Mouse (Mus musculus) embryonic fibroblast, embryonic 13.5 days (primary cell): ENCODE measurements around the gene Rabgap1l. TPM values are rescaled to one million over a fixed set of nuclear protein-coding genes. Genes with fewer than 3 reads are reported as not detected.
A peak's percentile ranks its signal among the peaks of the same experiment; 100 is the strongest.

Experiments
- H3K27ac ChIP-seq: 2 replicates; pipeline ENCODE4 v1.5.1; 2012; ENCODE audit warnings: low read length, control low read depth, inconsistent platforms; ENCODE audit not compliant: insufficient read depth
- H3K4me1 ChIP-seq: 2 replicates; pipeline ENCODE4 v1.6.1; 2011; ENCODE audit warnings: low read length; ENCODE audit not compliant: control insufficient read depth, insufficient read depth
- H3K4me3 ChIP-seq: 2 replicates; pipeline ENCODE4 v1.5.1; 2011; ENCODE audit warnings: mild to moderate bottlenecking, control low read depth, low read length; ENCODE audit not compliant: insufficient read depth
- CTCF ChIP-seq: IDR thresholded peaks from 2 replicates; pipeline ENCODE4 v1.5.1; 2011; ENCODE audit warnings: mild to moderate bottlenecking, control low read depth, low read length, moderate library complexity, borderline replicate concordance; ENCODE audit not compliant: insufficient read depth
- POLR2A ChIP-seq: IDR thresholded peaks from 2 replicates; pipeline ENCODE4 v1.6.1; 2011; ENCODE audit warnings: low read depth, mild to moderate bottlenecking, control low read depth, low read length, moderate library complexity
- polyA plus RNA-seq: library from polyadenylated mRNA; stranded (reverse); fragments of >200 nt; gene quantifications from 2 replicates; pipeline ENCODE4 v1.2.4, GENCODE M21; 2011; ENCODE audit warnings: low read depth; ENCODE audit not compliant: missing spikeins, insufficient read length

Gene Rabgap1l
- polyA plus RNA-seq, 1 experiment: 43.2 TPM

DNA sequence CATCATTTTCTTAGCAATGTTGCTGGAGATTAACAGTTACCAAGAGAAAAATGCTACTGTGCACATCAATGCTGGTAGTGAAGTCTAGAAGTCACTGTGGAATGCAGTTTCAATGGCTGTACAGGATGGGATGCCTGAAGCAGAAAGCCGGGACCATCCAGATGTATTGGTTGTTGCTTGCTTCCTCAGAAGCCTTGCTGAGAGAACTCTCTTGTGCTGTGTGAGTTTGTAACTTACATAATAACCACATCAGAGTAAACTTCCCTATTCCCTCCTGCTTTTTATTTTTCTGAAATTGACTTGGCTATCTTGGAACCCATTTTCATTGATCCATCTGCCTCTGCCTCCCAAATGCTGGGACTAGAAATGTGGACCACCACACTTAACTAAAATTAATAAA, 383.9 kb downstream of the Rabgap1l start:
- Histone ChIP-seq H3K4me1 (peaks cover 2% of the 10 kb centered on the region; the same call in 1 of the 2 replicates), H3K4me3 (no peak overlapping the region), H3K27ac (no peak overlapping the region)
- TF ChIP-seq POLR2A (no peak), CTCF (no peak)

- Histone ChIP-seq H3K4me3 (no peak overlapping the region), H3K4me1 (peaks cover 2% of the 10 kb centered on the region; the same call in 1 of the 2 replicates), H3K27ac (no peak overlapping the region)
- no peak for TF ChIP-seq CTCF
- no peak for TF ChIP-seq POLR2A
These were observed 384.6 kb downstream of the Rabgap1l start for GRCm38 (mm10) chr1:160408302-160408897.

GRCm38 (mm10) chr1:160399428-160399827, 393.6 kb downstream of the Rabgap1l start:
- no peaks in the 10 kb centered on the region for H3K4me1 ChIP-seq
- no peak for TF ChIP-seq POLR2A
- TF ChIP-seq CTCF: no peak
- H3K4me3 ChIP-seq: no peak overlapping the region
- no peak overlapping the region for H3K27ac ChIP-seq

DNA sequence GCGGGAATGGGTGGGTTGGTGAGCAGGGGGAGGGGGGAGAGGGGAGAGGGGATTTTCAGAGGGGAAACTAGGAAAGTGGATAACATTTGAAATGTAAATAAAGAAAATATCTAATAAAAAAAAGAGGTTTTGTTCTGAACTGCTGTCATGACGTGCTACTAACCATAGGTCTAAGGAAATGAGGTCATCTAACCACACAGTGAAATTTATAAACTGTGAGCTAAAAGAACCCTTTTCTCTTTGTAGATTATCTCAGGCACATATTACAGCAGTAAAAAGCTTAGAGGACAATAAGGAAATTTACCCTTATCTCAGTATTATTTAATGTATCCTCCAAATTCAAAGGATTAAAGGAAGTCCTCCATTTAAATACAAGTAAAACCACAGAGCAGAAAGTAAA, 396.0 kb downstream of the Rabgap1l start:
- no peaks in the 10 kb centered on the region for H3K4me1 ChIP-seq
- no peak overlapping the region for H3K4me3 ChIP-seq
- TF ChIP-seq CTCF: no peak
- no peak overlapping the region for H3K27ac ChIP-seq

- no peak overlapping the region for H3K4me3 ChIP-seq
- H3K4me1 ChIP-seq: no peaks in the 10 kb centered on the region
- H3K27ac ChIP-seq: no peak overlapping the region
- TF ChIP-seq CTCF: no peak
- TF ChIP-seq POLR2A: no peak
These were observed 405.6 kb downstream of the Rabgap1l start for GRCm38 (mm10) chr1:160387446-160387845.

GRCm38 (mm10) chr1:160378367-160378766, 414.6 kb downstream of the Rabgap1l start:
- TF ChIP-seq POLR2A: no peak
- no peak for TF ChIP-seq CTCF
- H3K27ac ChIP-seq: no peak overlapping the region

DNA sequence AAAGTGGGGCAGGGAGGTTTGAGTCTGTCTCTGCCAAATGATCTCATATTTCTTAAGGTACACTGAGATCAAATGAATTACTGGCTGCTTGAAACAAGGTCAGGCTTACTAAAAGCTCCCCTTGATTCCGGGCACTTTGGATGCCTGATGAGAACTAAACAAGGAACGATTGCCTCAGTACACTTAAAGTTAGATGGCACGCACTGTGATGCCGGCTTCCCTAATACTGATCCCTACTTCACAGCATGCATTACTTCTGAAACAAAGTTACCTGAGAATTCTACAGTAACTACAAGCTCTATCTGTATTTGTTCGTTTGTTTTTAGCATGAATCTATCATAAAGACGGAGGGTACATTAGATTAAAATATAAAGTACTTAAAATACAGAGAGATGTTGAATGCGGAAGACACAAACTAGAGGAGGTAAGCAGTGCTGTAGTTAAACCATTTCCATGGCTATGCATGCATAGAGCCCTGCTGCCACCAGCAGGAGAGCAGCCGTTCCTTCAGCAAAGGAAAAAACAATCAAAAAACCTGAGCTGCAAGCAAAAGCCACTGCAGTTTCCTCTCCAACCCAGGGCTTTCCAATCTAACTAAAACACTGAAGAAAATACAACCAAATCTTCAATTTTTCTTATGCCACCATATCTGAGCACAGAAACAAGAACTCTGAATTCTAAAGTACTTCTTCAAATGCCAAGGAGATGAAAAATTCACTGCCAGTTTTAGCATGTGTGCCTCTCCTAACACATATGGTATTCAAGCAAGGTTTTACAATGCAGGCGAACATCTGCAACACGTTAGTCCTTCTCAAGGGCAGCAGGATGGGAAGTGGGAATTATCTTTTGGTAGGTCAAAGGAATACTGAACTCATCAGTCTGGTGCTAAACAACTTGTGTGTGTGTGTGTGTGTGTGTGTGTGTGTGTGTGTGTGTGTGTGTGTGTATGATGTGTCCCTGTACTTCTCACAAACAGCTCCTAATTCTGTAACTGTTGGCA, 415.4 kb downstream of the Rabgap1l start:
- H3K27ac ChIP-seq: no peak overlapping the region
- no peak overlapping the region for H3K4me3 ChIP-seq
- TF ChIP-seq POLR2A: no peak
- TF ChIP-seq CTCF: peak; percentile 79; the same call in 1 of the 2 replicates
- no peaks in the 10 kb centered on the region for H3K4me1 ChIP-seq

More at GRCm38 (mm10) chr1:160378367-160378766, 414.6 kb downstream of the Rabgap1l start:
- no peak overlapping the region for H3K4me3 ChIP-seq
- no peaks in the 10 kb centered on the region for H3K4me1 ChIP-seq

DNA sequence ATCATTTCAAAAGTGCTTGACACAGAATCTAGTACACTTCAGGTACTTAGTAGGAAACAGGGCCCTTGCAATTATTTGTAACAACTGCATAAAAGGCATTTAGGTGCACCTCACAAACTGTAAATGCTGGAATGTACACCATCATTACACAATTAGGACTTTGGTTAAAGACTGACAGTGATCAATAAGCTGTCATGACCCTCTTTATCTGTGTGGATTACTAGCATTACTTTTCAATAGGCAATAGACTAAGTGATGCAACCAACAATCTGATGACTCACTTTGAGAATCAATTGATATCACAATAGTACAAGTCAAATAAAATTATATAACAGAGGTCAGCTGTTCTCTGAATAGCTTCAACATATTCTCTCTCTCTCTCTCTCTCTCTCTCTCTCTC, 418.5 kb downstream of the Rabgap1l start:
- no peak overlapping the region for H3K27ac ChIP-seq
- no peak overlapping the region for H3K4me3 ChIP-seq
- peaks cover 8% of the 10 kb centered on the region for H3K4me1 ChIP-seq
- TF ChIP-seq POLR2A (no peak), CTCF (no peak)

DNA sequence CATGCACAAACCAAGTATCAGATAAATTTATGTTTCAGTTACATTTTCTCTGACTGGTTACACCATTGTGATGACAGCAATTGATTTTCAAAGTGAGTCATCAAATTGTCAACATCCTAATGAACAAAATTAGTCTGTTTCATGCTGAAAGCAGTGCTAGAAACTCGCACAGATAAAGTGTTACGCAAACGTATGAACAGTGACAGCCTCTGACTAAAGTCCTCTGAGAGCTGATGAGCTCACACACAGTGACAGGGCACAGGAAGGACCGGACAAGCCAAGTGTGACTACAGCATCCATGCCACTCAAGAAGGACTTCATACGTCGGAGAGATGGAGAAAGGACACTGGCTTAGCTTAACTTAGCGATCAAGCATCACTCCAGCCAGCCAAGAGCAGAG, 419.7 kb downstream of the Rabgap1l start:
- Histone ChIP-seq H3K4me3 (no peak overlapping the region), H3K4me1 (peaks cover 8% of the 10 kb centered on the region), H3K27ac (no peak overlapping the region)
- TF ChIP-seq POLR2A (no peak), CTCF (no peak)

- peak overlapping the region; percentile 34; the same call in 1 of the 2 replicates for H3K27ac ChIP-seq
- TF ChIP-seq CTCF (no peak), POLR2A (no peak)
- no peak overlapping the region for H3K4me3 ChIP-seq
- peaks cover 8% of the 10 kb centered on the region for H3K4me1 ChIP-seq
These were observed 421.3 kb downstream of the Rabgap1l start for GRCm38 (mm10) chr1:160371696-160372095.
